Mouse (Mus musculus): ENCODE data around the gene Siglecg.
A peak's percentile ranks its signal among the peaks of the same experiment; 100 is the strongest.

The Siglecg gene

DNA sequence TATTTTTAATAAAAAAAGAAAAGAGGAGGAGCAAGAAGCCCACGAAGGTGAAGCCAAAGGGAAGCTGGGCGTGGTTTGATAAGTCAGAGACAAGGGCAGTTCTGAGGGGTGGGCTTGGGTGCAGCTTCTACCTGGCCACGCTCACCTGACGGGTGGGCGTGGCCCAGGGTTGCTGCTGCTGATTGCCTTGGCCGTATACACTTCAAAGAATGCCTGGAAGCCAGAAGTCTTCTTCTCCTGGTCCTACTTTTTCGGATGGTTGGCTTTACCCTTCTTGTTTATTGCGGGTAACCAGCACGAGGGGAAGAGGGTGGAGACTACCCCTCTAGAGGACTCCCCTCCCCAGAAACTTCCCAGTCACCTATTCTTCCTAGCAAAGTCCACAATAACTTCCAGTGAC lies 34.7 kb downstream of the Siglecg start:
- DNase-seq (ENCODE audit: low spot score in 2 of 2): no peak

DNA sequence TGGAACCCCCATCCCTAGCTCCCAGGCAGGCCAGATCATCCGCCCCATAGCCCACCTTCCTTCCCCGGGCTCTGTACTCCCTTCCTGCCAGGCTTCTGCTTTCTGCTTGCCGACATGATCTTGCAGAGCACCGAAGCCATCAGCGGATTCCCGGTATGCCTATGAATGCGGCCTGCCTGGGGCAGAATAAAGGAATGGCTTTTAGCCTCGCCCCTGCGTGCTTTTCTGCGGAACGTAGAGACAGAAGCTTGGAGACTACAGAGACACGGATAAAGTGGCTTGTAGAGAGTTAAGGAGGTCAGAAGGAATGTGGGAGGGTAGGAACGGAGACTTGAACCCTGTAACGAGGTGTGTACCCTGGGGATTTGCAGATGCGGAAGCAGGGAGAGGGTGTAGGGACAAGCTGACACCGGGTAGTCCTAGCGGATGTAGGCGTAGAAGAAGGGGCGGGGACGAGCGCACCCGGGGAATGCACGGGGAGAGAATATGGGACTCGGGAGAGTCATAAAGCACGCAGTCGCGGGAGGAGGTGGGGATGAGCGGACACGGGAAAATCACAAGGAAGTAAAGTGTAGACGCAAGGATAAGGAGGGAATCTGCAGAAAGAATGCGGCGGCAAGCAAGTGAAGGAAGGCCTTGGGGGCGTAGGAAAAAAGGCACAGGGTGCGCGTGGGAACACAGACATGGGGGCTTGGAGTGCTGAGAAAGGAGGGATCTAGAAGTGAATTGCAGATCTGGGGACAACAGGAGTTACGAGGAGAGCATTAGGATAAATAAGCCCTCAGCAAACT lies 35.3 kb downstream of the Siglecg start:
- DNase-seq (ENCODE audit: low spot score in 2 of 2): peak; percentile 64 to 73

DNA sequence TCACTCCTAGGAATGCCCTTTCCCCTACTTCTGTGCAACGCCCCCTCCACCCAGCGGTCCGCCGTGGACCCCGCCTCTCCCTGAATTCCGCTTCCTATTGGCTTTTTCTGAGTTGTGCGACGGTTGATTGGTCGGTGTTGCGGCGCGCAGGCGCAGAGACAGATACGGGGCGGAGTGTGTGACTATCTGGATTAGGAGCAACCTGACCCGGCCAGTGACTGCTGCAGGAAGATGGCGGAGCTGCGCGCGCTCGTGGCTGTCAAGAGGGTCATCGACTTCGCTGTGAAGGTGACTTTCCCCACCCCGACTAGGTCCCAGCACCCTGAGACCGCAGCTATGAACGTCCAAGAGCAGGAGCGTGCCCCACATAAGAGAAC lies 35.9 kb downstream of the Siglecg start, which contains the start of the genes Etfb and Gm45233:
TSS of gene Etfb (plus strand) at position 167 of the 377 bp plus-strand sequence.
TSS of gene Gm45233 (plus strand) at position 212 of the 377 bp plus-strand sequence.
- DNase-seq (ENCODE audit: low spot score in 2 of 2): peak; percentile 93 to 94

DNA sequence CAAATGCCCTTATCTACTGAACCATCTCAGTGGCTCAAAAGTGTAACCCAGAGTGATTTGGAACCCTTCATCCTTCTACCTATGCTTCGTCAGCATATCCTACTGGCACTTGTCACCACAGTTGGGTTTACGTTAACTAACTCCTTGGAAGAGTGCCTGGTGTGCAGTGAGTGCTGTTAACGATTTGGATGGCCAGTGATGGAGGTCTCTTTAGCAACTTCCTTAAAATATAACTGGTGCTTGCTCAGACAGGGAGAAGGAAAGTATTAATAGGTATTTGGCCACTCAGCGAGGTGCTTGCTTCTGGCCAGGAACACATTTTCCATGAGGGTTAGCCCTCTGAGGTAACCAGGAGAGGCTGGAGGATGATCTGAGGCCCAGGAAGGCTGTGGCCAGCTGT lies 39.8 kb downstream of the Siglecg start:
- DNase-seq (ENCODE audit: low spot score in 2 of 2): no peak

DNA sequence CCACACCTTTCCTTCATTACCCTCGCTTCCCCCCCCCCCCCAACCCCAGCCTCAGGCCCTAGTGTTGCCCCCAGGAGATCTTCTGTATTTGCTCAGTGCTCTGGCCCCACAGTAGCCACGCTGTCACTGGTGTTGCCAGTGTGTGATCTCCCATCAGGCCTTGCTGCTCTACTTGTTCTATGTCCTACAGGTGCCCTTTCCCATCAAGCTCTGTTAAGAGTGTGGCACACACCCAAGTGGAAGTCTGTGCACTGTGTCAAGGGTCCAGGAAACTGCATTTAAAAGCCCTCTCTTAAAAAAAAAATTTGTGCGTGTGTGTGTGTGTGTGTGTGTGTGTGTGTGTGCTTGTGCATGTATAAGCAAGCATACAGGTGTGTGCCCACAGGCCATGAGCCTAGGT lies 40.2 kb downstream of the Siglecg start:
- no peak for DNase-seq (ENCODE audit: low spot score in 2 of 2)

DNA sequence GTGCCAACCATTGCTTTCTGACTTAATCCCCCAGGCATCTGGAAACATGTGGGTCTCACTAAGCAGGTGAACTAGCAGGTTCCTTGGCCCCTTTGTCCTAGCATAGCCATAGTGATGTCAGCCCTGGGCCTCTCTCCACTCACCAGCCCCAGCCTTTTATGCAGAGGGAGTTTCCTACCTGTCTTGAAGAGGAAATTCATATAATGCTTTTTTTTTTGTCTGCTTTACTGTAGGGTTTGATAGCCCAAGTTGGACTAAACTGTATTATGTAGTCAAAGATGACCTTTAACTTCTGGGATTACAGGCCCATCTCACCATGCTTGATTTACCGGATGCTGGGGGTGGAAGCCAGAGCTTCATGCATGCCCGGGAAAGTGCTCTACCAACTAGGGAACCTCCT lies 41.8 kb downstream of the Siglecg start:
- no peak for DNase-seq (ENCODE audit: low spot score in 2 of 2)

DNA sequence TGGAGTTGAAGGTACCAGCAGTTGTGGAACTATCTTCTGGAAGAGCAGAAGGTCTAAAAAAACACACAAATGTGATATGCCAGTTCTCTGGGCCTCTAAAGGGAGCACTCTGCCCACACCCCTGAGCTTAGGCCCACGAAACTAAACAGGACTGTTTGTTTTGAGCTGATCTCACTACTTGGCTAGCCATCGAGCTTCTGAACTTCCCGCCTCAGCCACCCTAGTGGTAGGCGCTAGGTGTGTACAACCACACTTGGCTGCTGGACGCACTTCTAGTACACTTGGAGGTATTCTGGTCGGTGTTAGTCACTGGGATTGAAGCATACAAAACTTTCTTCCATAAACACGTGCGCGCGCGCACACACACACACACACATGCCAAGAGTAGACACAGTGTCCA lies 43.7 kb downstream of the Siglecg start:
- DNase-seq (ENCODE audit: low spot score in 2 of 2): no peak

DNA sequence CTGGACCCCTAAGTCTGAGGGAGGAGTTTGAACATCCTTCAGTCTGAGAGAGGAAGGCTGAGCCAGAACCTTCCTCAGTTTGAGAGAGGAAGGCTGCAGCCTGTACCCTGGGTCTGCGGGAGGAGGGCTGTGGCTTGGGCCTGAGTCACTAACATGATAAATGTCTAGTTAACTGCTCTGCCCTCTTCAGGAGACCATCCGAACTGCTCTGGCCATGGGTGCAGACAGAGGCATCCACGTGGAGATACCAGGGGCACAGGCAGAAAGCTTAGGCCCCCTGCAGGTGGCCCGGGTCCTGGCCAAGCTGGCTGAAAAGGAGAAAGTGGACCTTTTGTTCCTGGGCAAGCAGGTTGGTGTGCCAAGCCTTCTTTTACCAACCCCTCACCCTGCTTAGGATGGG lies 44.6 kb downstream of the Siglecg start:
- DNase-seq (ENCODE audit: low spot score in 2 of 2): no peak

DNA sequence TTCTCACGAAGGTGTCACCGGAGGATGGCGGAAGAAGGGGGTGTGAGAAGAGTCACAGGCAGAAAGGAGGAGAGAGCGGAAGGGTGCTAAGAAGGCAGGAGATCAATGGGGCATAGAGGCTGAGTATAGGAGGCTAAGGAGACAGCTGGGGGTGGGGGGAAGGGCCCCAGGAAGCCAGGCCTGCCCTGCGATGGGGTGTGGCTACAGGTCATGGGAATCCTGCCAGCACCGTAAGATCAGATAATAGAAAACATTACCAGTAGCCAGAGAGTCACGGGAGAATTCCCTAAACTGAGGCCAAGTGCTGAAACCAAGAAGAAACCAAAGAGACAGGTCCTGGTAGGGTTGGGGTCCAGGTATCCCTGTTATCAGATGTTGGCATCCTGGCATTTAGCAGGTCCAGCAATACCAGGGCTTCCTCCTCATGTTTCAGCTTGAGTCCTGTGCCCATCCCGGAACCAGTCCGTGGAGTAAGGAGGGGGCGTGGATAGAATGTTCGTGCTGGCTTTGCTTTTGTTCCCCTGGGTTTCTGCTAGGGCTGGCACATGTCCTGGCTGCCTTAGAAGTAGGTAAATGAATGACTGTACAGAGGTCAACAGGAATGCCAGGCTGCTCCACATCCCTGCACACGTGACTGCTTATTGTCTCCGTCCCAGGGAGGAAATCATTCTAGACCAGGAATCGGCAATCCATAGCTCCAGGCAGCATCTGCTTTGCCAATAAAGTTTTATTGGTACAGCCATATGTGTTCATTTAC lies 45.8 kb downstream of the Siglecg start:
- DNase-seq (ENCODE audit: low spot score in 2 of 2): no peak

DNA sequence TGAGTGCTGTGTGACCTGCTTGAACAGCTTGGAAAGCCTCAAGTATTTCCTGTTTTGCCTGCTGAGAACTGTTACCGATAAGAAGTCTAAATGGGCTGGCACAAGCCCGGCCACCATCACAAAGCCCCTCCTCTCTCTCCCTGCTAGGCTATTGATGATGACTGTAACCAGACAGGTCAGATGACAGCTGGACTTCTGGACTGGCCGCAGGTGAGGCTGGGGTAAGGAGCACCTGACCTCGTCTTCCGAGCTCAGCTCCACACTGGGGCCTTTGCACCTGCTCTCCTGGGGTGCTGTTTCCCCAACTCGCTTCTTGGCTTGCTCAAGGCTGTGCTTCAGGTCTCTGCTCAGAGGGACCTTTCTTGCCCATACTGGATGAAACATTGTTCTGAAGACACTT lies 46.4 kb downstream of the Siglecg start:
- DNase-seq (ENCODE audit: low spot score in 2 of 2): no peak

DNA sequence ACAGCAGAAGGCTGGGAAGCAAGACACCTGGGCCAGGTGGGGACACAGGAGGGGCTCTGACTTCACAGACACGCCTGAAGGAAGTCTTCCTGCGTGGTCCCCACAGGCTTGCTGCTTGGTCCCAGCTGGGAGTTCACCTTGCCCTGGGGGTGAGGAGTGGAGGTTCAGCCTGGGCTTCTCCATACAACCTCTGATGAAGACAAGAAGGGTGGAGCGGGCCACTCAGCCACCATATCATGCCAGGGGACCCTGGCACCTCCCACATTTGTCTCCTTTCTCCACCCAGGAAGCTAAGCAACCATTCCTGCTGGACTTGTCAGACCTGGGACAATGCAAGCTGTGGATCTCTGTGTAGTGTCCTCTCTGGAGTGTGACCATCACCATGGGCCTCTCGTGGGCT lies 54.8 kb downstream of the Siglecg start, which contains the start of gene Vsig10l:
TSS of gene Vsig10l (plus strand) at position 301 of the 400 bp plus-strand sequence.
- no peak for DNase-seq (ENCODE audit: low spot score in 2 of 2)

DNA sequence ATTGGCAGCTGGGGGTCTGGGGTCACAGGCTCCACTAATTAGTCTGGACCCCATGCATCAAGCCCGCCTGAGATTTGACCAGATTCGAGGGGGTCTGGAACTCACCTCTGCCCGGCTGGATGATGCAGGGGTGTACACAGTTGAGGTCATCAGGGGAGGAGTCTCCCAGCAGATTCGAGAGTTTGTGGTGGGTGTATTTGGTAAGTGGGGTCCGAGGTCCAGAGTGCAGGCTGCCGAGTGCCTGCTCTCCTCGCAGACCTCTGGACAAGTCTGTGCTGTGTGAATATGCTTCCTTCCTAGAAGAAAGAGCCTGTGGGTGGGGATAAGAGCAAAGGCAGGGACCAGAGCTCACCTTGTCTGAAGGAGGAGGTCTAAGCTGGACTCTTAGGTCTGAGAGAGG lies 56.0 kb downstream of the Siglecg start:
- DNase-seq (ENCODE audit: low spot score in 2 of 2): no peak

DNA sequence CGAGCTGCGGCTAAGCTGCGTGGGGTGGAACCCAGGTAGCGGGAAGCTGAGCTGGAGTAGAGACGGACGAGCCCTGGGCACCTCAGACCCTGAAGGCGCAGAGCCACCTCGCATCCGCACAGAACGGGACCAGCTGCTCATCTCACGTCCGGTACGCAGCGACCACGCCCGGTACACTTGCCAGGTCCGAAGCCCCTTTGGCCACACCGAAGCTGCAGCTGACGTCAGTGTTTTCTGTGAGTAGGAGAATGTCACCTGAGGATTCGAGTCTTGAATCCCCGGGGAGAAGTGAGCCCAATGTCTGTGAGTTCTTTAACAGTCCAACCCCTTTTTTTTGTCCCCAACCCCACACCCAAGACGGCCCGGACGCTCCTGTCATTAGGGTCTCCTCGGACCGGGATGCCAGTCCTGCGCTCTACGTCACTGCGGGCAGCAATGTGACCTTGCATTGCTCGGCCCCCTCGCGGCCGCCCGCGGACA lies 56.9 kb downstream of the Siglecg start:
- no peak for DNase-seq (ENCODE audit: low spot score in 2 of 2)

DNA sequence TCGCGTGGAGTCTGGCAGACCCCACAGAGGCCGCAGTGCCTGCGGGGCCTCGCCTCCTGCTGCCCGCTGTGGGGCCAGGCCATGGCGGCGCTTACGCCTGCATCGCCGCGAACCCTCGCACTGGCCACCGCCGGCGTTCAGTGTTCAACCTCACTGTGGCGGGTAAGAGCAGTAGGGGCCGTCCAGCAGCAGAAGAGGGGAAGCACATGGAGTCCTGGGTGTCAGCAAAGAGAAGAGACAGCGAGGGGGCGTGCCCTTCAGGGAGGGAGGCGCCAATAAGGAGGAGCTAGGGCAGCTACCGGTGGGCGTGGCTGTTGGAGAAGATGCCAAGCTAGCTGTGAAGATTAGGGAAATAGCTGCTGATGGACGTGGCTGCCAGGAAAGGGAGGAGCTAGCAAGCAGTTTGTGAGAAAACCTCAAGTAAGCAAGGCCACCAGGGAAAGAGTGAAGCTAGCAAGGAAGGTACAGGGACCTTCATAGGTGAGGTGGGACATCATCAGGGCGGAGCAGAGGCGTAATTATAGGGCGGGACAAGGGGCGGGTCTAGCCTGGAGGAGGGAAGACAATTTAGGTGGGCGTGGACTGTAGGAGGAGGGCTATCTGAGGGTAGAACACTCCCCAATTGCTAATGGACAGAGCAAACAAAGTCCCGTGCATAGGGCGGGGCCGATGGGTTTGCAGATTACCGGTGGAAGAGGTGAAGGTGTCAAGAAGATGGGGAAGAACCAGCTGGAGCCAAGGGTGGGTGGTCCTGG lies 57.5 kb downstream of the Siglecg start:
- peak; percentile 68 to 78 for DNase-seq (ENCODE audit: low spot score in 2 of 2)

DNA sequence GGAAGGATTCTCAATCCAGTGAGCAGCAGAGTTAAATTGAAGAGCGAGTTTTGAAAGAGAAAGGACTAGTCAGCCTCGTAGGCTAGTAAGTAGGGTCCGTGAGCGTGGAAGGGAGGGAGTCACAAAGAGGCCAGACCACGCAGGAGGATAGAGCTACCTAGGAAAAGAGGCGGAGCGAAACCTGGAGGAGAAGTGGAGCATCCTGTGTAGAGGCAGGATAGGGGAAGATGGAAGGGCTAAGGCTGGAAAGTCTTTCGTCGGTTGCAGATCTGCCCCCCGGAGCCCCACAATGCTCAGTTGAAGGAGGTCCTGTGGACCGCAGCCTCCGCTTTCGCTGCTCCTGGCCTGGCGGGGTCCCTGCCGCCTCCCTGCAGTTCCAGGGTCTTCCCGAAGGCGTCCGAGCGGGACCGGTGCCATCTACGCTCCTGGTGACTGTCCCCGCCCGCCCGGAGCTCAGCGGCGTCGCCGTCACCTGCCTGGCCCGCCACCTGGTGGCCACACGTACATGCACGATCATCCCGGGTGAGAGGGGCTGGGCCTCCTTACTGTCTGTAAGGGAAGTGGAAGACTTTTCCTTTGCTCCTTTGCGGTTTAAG lies 58.2 kb downstream of the Siglecg start:
- peak; percentile 76 to 80 for DNase-seq (ENCODE audit: low spot score in 2 of 2)

All from right cerebral cortex, adult 2 months (tissue).